Mouse (Mus musculus) thymus, postnatal 10 days (tissue): ENCODE results near the gene Gm10959.
"Not testable (repeated sequence)": the region's sequence is repeated elsewhere in the genome, so short reads cannot be mapped to it uniquely, and the experiment has no call there.

Experiments used
- DNase-seq, 2 experiments: peaks; one replicate each; pipeline ENCODE4 v3.0.0; 2021; ENCODE audit warnings: low spot score in 2 of 2

Gm10959 gene

DNA sequence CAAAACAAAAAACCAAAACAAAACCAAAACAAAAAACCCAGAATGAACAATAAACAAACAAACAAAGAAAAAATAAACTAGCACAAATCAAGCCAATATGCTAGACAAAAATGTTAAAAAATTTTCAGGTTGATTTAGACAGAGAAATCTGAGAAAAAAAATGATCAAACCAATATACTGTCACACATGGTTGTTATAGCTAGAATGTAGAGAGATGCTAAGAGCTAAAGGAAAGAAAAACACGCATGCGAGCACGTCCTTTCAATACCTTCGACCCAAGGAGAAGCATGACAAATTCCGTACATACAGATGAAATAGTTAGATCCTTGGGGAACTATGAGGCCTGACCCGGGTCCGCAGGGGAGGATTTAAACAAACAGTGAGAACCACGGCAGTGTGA lies at the start of gene Gm10959:
Gene Gm10959 (minus strand): TSS at position 101 of the 400 bp plus-strand sequence.
- no peak for DNase-seq

DNA sequence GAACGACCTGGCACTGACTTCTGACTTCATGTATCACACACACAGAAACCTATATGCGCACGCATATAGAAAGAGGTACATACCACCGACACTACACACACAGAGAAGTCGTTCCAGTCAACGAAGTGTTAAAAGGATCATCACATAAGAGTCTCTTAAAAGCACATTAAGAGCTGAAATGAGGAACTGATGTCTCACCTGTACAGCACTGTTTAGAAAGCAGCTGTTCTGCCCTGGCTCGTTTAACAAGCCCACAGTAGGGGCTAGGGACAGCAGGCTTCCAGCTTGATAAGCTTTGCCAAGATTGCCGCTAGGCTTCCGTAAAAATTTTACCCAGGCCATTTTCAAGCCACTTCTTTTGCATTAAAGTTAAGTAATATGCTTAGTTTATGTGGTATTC lies 49.2 kb upstream of the Gm10959 start:
- no peak for DNase-seq

DNA sequence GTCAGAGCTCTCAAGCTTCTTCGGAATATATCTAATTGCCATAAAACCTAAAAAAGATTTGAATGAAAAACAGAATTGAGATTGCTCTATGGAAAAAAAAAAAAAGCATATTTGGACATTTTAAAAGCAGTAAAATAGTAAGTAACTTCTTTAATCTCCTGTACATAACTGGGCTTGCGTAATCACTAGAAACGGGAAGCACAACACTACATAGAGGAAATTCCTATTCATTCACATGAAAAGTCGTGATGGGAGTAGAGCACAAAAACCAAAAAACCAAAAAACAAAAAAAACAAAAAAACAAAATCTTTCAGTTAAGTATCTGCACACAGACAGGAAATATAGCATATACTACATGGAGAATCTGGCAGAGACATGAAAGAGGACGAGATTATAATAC lies 45.1 kb upstream of the Gm10959 start:
- no peak for DNase-seq

DNA sequence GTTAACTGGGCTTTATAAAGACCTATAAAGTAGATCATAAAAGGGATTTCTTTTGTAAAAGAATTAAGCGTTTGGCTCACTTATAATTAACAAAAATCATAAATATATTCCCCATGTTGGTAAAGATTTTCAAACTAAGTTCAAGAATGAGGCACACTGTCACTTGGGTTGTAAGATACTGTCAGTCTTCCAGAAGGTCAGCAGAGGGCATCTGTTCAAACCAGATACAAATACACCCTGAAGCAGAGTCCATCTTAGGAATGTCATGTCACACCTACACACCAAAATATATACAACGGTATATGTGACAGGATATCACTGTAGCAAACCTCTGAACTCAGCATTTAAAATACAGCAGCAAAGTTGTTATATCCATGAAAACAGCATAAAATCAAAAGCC lies 31.0 kb upstream of the Gm10959 start:
- DNase-seq: no peak

DNA sequence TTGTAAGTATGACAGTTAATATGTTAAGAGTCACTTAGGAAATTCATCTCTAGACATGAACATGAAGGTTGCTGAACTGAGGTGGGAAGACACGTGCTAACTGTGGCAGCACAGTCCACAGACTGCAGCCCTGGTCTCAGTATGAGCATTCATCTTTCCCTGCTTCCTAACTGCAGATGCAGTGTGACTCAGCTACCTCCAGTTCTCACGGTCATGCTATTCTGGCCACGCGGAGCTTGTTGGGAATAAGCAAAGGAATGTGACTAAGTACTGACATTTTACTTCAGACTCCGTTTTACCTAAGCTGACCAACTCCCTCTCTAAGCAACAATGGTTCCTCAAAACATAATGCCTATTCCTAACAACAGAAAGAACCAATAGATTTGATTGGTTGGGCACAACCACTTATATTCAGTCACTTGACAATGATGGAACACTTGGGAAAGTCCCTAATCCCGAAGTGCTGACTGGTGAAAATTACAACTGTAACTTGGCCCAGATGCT lies 24.3 kb upstream of the Gm10959 start:
- no peak for DNase-seq

DNA sequence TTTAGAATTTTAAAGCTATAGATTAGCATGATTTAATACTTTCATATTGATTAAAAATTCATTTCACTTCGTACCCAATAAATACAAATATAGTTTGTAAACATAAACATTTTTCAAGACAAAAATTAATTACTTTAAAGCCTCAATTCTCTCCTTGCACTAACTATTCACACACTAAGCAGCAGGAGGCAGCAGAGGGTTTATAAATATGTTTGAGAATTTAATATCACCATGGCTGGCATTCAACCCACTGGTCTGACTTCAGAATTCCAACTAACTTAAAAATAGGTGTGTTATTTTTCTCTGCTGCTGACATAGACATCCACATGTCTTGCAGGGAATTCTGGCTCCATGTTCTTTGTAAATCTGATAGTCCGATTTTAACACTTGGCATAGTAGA lies 20.1 kb upstream of the Gm10959 start:
- peak in 1 of 2 experiments; percentile 30 for DNase-seq

DNA sequence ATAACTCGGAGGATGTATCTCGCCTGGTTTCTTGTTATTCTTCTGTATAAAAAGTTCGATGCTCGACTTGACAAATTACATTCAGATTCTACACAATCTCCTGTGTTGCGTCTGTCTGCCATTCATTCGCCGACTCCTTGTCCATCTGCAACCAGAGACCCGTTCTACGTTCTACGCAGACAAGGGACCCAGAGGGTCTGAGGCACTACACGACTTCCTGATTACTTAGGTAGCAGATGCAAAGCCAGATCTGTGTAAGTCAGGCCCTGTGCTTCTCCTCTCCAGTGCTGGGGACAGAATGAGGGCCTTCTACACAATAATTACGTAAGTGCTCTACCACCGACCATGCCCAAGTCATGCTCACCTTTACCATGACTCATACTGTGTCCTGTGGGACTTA lies 18.0 kb upstream of the Gm10959 start:
- not testable (repeated sequence) for DNase-seq

DNA sequence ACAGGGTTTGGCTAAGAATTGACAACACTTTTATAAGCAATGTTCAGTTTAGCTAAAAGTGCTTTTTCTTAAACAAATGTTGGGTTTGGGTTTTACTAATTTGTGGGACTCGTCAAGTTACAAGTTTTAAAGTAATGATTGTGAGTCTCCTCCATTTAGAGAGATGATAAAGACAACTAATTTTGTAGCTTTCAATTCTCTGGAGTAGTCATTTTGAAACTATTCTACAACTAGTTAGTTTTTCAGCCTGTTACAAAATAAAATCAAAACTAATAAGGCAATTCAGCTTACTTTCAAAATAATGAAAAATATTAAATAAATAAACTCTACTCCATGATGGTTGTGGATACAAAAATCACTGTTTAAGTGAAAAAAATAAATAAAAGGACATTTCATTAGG lies 13.3 kb upstream of the Gm10959 start:
- no peak for DNase-seq

DNA sequence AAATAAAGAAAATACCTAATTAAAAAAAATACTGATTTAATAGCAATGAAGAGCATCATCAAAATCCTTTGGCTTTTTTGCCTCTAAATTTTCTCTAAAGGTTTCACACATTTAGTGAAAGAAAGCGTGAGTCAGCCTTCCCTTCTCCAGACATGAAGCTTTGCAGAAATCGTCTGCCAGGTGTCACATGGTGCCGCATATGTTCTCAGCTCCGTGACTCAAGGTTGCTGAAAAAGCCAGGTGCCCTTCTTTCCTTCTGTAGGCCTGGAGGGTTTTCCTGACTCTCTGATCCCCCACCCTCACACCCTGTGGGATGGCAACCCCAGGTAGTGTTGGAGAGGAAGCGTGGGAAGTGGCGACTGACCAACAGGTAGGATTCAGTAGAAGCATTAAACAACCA lies 10.6 kb upstream of the Gm10959 start:
- no peak for DNase-seq

DNA sequence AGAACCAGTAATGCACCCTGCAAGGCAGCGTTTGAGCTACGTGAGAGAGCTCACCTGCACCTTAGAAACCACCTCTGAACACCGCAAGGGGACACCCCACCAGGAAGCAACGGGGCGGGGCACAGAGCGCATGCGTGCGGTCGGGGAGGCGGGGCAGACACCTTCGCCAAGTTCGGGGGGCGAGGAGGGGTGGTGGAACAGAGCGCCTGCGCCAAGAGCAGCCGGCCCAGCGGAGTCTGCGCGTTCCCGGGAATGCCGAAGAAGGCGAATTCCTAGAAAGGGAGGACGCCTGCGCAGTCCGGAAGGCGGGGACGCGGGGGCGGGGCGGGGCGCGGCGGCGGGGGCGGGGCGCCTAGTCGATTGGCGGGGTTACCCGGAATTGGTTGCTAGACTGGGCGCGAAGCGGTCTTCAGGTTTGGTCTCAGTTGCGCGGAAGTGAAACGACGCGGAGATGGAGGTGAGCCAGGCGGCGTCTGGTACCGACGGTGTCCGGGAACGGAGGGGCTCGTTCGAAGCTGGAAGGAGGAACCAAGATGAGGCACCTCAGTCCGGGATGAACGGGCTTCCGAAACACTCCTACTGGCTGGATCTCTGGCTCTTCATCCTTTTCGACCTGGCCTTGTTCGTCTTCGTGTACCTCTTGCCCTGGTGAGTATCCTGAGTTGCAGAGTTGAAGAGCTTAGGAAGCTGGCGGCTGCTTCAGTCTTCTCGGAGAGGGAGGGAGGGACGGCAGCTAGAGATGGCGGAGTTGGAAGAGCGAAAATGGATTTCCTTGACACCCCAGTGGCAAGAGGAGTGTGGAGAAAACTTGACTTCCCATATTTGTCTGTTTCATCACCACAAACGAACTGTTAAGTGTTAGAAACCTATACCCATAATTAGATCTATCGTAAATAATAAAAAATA lies 5.1 kb upstream of the Gm10959 start, which contains the start of gene 1810037I17Rik:
Gene 1810037I17Rik (plus strand): TSS at position 195 of the 906 bp plus-strand sequence.
- DNase-seq: peak; percentile 95 to 96

DNA sequence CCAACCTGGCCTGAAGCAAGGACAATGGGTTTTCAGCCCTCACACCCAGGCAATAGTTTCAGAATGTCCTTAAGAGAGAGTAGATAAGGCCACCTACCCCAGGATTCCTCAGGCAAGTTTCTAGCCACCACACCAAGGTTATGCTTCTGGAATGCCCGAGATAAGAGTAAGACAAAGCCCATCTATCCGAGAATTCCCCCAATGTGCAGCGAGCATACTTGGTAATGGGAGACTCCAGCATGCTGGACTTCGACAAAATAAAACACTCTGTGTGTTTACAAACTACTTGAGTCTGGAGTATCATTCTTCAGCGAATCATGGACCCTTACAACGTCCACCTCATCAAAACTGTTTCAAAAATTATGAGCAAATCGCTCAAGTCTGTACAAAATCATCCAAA lies 4.0 kb upstream of the Gm10959 start:
- DNase-seq: no peak

DNA sequence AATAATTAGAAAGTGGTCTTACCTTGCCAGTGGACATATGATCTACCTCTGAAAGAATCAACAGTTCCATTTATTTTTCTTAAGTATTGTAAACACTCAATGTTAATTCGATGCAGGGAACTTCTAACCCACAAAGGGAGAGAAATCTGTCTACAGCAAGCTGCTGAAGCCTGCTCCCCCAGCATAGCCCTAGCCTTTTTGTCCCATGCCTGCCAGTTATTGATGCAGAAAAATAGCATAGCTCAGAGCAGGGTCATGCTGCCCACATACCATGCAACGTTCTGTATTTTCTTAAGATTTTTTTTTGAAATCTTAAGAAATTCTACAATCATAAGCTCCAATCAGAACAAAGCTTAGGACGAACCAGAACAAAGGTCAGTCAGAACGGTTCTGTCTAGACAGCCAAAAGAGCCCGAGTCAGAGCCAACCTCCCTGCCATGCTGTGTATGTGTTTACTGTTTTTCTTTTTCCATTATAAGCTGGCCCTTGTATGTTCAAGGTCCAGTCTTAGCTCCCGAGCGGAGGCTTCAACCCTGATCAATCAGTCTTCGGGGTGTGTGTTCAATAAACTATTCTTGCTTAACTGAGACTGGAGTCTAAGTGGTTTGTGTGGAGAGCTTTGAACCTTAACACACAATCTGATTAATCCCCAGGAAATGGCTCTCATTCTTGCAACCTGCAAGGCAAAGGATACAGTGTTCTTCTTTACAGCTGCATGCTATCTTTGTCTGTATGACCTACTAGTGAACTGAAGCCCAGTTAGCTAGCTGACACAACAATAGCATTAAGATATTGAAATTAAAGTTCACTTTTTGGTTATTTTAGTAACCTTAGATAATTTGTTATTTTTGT lies 2.7 kb upstream of the Gm10959 start:
- DNase-seq: no peak

DNA sequence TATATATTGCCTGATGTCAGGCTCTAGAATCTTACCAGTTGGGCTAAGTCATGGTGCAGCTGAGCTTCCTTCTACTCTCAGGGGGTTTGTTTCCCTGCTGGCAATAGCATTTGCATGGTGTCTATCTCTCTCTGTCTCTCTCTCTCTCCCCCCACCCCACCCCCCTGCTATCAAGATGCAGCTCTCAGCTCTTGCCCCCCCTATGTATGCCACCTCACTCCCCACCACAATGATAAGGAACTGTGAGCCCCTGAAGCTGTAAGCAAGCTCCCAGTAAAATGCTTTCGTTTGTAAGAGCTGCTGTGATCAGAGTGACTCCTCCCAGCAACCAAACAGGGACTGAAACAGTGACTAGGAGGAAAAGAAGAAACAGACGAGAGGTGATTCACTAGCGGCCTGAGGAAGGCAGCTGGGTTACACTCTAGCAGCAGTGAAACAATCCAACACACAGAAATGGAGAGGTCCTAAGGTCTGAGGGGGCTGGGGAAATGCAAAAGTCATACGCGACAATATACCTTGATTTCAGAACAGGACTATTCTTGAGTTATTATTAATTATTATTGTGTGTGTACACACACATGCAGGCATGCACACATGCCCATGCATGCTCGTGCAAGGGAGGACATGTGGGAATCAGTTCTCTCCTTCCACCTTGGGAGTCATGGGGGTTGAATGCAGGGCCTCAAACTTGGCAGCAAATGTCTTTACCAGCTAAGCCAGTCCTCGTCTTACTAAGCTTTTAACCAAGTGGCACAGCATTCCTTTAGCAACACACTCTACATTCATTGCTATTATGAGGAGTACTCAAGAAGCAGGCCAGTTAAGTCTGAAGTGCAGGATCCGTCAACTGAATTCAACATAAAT lies 1.6 kb upstream of the Gm10959 start:
- DNase-seq: no peak

DNA sequence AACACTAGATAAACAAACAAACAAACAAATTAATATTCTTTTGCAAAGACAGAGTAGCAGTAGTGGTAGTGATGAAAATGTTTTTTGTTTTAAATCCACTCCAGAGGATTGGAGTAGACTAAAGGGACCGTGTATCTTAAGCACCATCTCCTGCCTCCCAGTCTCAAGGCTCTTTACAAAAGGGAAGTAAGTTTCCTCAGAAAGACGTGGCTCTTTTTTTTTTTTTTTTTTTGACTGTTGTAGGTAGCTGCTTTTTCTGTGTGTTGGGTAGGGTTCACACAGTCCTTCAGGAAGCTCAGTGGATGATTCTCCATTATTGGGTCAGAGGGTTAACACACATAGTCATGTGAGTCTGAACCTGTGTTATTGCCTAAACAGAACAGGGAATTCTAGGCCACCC lies 488 bp downstream of the Gm10959 start:
- no peak for DNase-seq

DNA sequence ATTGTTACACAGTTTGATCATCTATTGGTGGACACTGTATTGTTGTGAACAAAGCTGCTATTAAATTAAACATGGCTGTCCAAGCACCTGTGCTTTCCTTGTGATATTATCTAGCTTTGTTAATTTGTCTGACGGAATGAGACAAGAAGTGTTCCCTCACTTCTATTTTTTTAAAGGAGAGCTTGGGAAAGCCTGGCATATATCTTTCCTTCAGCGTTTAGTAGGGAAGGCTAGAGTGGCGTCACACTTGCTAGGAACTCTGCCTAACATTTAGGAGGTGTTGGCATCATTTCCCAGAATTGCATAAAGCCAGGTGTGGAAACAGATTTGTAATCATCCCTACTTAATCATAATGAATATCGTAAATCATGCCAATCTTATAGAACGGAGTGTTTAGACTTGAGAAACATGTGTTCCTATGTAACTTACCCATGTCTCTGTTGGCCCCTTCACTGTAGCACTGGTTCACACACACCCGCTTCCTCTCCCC lies 2.9 kb downstream of the Gm10959 start:
- DNase-seq: no peak

DNA sequence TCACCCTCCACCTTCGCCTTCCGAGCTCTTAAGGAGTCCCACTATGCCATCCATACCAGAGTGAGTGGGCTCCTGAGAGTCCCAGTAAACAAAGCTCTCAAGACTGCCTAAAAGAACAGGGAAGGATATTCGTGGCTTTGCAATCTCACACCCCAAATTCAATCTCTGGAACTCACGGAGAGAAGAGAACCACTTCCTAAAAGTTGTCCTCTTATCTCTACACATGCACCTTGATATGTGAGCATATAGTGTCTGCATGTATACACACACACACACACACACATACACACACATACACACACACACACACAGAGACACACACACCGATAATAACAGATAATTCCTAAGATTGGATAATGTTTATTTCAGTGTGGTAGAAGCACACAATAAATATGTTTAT lies 3.7 kb downstream of the Gm10959 start:
- DNase-seq: no peak

DNA sequence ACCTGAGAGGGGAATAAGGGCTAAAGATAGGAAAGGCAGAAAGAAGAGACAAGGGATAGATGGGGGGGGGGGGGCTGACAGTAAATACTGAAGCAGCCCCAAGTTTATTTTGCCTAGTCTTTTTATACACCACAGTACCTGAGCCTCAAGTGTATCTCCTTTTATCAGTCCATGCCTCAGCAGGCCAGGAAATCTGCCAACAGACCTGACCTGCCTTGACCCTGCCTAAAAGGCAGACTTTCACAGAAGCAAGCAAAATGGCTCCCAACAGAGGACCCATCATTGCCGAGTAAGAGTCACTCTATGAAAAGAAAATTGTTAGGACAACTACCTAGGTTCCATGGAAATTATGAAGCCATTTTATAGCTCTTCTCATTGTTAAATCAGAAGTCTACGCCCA lies 11.3 kb downstream of the Gm10959 start:
- DNase-seq: no peak

DNA sequence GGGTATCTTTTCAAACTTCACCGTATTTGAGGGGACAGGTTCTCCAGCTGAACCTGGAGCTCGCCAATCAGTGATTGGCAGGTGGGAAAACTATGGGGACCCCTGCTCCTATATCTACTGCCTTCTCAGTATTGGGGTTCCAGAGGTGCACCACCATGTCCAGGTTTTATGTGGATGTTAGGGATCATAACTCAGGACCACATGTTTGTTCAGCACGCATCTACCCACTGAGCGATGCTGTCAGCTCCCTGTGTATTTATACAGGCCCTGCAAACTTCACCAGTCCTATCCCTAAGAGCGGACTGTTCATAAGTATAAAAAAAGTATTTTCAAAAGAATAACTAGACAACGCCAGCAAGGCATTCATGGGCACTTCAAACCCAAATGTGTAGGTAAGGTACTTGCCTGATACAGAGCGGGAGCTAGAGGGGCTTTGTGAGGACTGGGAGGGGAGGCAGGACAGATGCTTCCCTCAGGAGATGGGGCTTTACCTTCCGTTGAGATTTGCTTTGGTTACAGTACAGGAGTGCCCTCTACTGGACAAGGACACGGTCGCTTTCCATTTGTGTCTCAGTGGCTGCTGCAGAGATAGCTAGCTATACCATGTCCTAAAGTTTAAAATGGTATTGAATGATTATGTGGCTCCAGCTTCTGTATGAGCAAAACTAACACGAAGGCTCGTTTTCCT lies 15.3 kb downstream of the Gm10959 start:
- DNase-seq: peak in 1 of 2 experiments; percentile 40

DNA sequence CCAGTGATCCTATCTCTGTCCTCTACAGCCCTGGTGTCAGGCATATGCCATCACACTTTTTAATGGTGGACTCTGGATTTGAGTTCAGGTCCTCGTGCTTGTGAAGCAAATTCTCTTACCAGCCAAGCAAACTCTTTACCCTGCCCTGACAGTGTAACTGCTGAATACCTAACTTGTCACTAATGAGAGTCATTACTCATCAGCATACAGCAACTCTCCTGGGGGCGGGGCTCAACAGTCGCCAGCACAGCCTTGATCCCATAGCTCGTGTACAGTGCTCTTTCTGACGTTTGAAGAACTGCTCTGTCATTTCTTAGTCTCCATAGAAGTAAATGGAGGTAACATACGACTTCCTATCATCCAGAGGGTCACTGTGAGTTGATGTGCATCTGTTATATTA lies 20.9 kb downstream of the Gm10959 start:
- DNase-seq: no peak

DNA sequence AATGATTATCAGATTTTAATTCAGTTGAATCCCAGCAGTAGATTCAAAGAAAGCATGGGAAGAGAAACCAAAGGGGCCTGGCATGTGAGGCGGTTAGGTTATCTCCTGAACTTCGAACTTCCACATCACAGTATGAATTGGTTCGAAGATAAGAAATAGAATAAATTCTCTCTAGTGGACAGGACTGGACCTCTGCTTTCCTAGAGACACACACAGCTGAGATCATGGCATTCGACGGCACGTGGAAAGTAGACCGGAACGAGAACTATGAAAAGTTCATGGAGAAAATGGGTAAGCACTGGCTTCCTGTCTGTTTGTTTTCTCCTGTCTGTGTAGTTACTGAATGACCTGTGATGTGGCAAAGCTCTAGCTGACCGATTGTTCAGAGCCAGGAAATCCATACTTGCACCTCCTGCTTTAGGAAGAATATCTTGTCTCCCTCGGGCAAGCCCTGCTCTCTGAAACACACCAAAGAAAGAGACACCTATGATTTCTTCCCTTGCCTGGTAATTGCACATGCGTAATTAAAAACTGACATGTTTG lies 23.9 kb downstream of the Gm10959 start:
- DNase-seq: no peak
